ENCODE assay signal across 15 mouse cellular contexts in the genomic region with DNA sequence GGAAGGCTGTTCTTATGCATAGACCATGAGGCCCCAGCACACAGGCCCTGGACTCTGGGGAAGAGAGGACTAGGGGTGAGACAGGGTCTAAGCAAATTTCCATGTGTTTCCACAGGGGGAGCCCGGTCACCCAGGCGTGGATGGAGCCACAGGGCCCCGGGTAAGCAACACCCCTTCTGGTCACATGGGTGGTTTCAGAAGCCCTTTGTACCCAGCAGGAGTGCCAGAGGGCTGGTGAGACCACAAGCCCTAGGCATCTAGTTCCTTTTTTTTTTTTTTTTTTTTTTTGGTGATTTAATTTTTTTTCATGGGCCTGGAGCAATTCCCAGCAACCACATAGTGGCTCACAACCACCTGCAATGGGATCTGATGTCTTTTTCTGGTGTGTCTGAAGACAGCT. TPM values are rescaled to one million over a fixed set of nuclear protein-coding genes. Genes with fewer than 3 reads are reported as not detected.
DNase-seq lines count a peak whose midpoint lies in the region; ATAC-seq and TF ChIP-seq lines count a peak whose summit lies in the region.
"Had no signal": no experiment of that assay in that cellular context is flagged by ENCODE, and none has a peak within 500 bp of the region (broad histone marks: within the 10 kb centered on the region; RNA-seq: fewer than 3 reads in every experiment).

No protein-coding gene starts in this region.

- TF ChIP-seq CTCF in forebrain, postnatal 0 days (IDR thresholded peaks at IDR 0.05; ENCODE audit: low read depth): no peak

- H3K27me3 ChIP-seq in forebrain, postnatal 0 days (ENCODE audit: insufficient read depth, low read length): no peaks in the 10 kb centered on the region
- no peaks in the 10 kb centered on the region for H3K27me3 ChIP-seq in forebrain, embryonic 10.5 days (ENCODE audit: poor library complexity, severe bottlenecking)
- H3K27me3 ChIP-seq in liver, embryonic 16.5 days (ENCODE audit: control insufficient read depth, insufficient read depth, low read depth, low read length): no peaks in the 10 kb centered on the region
- no peaks in the 10 kb centered on the region for H3K27me3 ChIP-seq in heart, embryonic 11.5 days (ENCODE audit: control insufficient read depth, insufficient read depth, low read length)
- H3K27me3 ChIP-seq: embryonic facial prominence, embryonic 13.5 days; midbrain, embryonic 13.5 days had no signal

- no peaks in the 10 kb centered on the region for H3K4me1 ChIP-seq in forebrain, postnatal 0 days (ENCODE audit: insufficient read depth)
- H3K4me1 ChIP-seq in forebrain, embryonic 10.5 days: peaks cover 9% of the 10 kb centered on the region
- no peaks in the 10 kb centered on the region for H3K4me1 ChIP-seq in liver, embryonic 16.5 days (ENCODE audit: control insufficient read depth, low read depth, low read length)
- no peaks in the 10 kb centered on the region for H3K4me1 ChIP-seq in heart, embryonic 11.5 days (ENCODE audit: control insufficient read depth, insufficient read depth, low read length)
- H3K4me1 ChIP-seq: midbrain, embryonic 13.5 days had no signal

- H3K4me2 ChIP-seq in forebrain, postnatal 0 days (ENCODE audit: low read depth): no peak overlapping the region
- H3K4me2 ChIP-seq in liver, embryonic 16.5 days (ENCODE audit: low read depth, low read length): no peak overlapping the region
- H3K4me2 ChIP-seq in heart, embryonic 11.5 days: no peak overlapping the region
- H3K4me2 ChIP-seq: embryonic facial prominence, embryonic 13.5 days; midbrain, embryonic 13.5 days had no signal

- 0 out of 2 replicates have a peak, but pooled peaks have one; percentile 16 for ATAC-seq in forebrain, postnatal 0 days
- ATAC-seq in liver, embryonic 16.5 days (ENCODE audit: low read depth): 0 out of 2 replicates have a peak, but pooled peaks have one; percentile 21
- ATAC-seq in heart, embryonic 11.5 days (replicated peaks; ENCODE audit: insufficient number of reproducible peaks, low FRiP score, low TSS enrichment): no peak
- ATAC-seq: forebrain, embryonic 16.5 days; inflammation-experienced regulatory T-cells, adult 6 months; midbrain, embryonic 13.5 days had no signal

- H3K36me3 ChIP-seq in forebrain, postnatal 0 days (ENCODE audit: insufficient read depth): no peaks in the 10 kb centered on the region
- H3K36me3 ChIP-seq in forebrain, embryonic 10.5 days (replicated peaks): 0 out of 2 replicates have a peak, but pooled peaks cover 3% of the 10 kb centered on the region
- H3K36me3 ChIP-seq in liver, embryonic 16.5 days (ENCODE audit: control insufficient read depth, insufficient read depth): no peaks in the 10 kb centered on the region
- H3K36me3 ChIP-seq in heart, embryonic 11.5 days (ENCODE audit: control insufficient read depth, insufficient read depth, low read length): no peaks in the 10 kb centered on the region
- H3K36me3 ChIP-seq: midbrain, embryonic 13.5 days had no signal

- H3K9ac ChIP-seq in forebrain, postnatal 0 days: no peak overlapping the region
- no peak overlapping the region for H3K9ac ChIP-seq in liver, embryonic 16.5 days (ENCODE audit: low read depth, low read length)
- H3K9ac ChIP-seq in heart, embryonic 11.5 days (ENCODE audit: low read depth, low read length): no peak overlapping the region
- H3K9ac ChIP-seq: embryonic facial prominence, embryonic 13.5 days; midbrain, embryonic 13.5 days had no signal

- no peaks in the 10 kb centered on the region for H3K9me3 ChIP-seq in forebrain, postnatal 0 days (ENCODE audit: low read length)
- peaks cover 4% of the 10 kb centered on the region; the same call in 1 of the 2 replicates for H3K9me3 ChIP-seq in forebrain, embryonic 10.5 days
- no peaks in the 10 kb centered on the region for H3K9me3 ChIP-seq in liver, embryonic 16.5 days (replicated peaks; ENCODE audit: control insufficient read depth, low read length)
- no peaks in the 10 kb centered on the region for H3K9me3 ChIP-seq in heart, embryonic 11.5 days (replicated peaks; ENCODE audit: control insufficient read depth, low read length)
- H3K9me3 ChIP-seq: embryonic facial prominence, embryonic 13.5 days; midbrain, embryonic 13.5 days had no signal

- no peak overlapping the region for H3K4me3 ChIP-seq in forebrain, postnatal 0 days (ENCODE audit: low read depth, low read length)
- no peak overlapping the region for H3K4me3 ChIP-seq in forebrain, embryonic 10.5 days
- H3K4me3 ChIP-seq in liver, embryonic 16.5 days (ENCODE audit: low read depth, low read length): no peak overlapping the region
- H3K4me3 ChIP-seq in heart, embryonic 11.5 days (ENCODE audit: low read depth, low read length): no peak overlapping the region
- H3K4me3 ChIP-seq: embryonic facial prominence, embryonic 13.5 days; midbrain, embryonic 13.5 days had no signal

- no peak overlapping the region for H3K27ac ChIP-seq in forebrain, postnatal 0 days (ENCODE audit: low read depth, low read length)
- no peak overlapping the region; the same call in 1 of the 2 replicates for H3K27ac ChIP-seq in forebrain, embryonic 10.5 days
- no peak overlapping the region for H3K27ac ChIP-seq in liver, embryonic 16.5 days (ENCODE audit: low read length)
- H3K27ac ChIP-seq in heart, embryonic 11.5 days (ENCODE audit: low read depth, low read length): no peak overlapping the region
- H3K27ac ChIP-seq: embryonic facial prominence, embryonic 13.5 days; midbrain, embryonic 13.5 days had no signal

- 27% methylated on average over 3 of the region's 3 CpGs for WGBS in forebrain, postnatal 0 days
- WGBS in forebrain, embryonic 10.5 days: 40% methylated on average over 3 of the region's 3 CpGs
- 19% methylated on average over 3 of the region's 3 CpGs for WGBS in liver, embryonic 16.5 days (ENCODE audit: insufficient replicate concordance)
- WGBS in heart, embryonic 11.5 days (ENCODE audit: insufficient replicate concordance): 46% methylated on average over 3 of the region's 3 CpGs

- DNase-seq in forebrain, postnatal 0 days: no peak
- DNase-seq in forebrain, embryonic 10.5 days (ENCODE audit: extremely low spot score, low spot score): no peak
- DNase-seq in MEL-GATA-1-ER (ENCODE audit: extremely low read depth, low read depth): peak; percentile 42
- DNase-seq in kidney, adult 18-20 months: peak; percentile 27
- no peak for DNase-seq in spleen, adult 12 weeks (ENCODE audit: low spot score)
- DNase-seq in yolk sac, embryonic 10.5 days (ENCODE audit: low spot score): no peak
- DNase-seq: cerebellum, adult 8-10 months; lung, adult 2 months; right cerebral cortex, postnatal 25 days had no signal

RNA-seq across cellular contexts. Expression of a gene that starts 19.5 kb away (rescaled TPM):
- total RNA-seq in forebrain, postnatal 0 days (2014; rRNA removed): 5.6 and 7.9 TPM in 2 replicates
- 6.7 and 8.4 TPM in 2 replicates for polyA plus RNA-seq in forebrain, postnatal 0 days (2015; fragmentation: Nextera tagmentation; extraction: Ambion mirVana)
- 15.9 and 16.3 TPM in 2 replicates for polyA plus RNA-seq in forebrain, embryonic 10.5 days (2016; fragmentation: Nextera tagmentation; extraction: Ambion mirVana)
- polyA plus RNA-seq in liver, embryonic 16.5 days (2015; fragmentation: Nextera tagmentation; extraction: Ambion mirVana): 11.3 and 12.6 TPM in 2 replicates
- 14.4 and 14.9 TPM in 2 replicates for polyA plus RNA-seq in heart, embryonic 11.5 days (2014; fragmentation: Nextera tagmentation; extraction: Ambion mirVana)

RNA-seq across cellular contexts. Expression of a gene that starts 41.6 kb away (rescaled TPM):
- 324 and 364 TPM in 2 replicates for total RNA-seq in forebrain, postnatal 0 days (2014; rRNA removed)
- polyA plus RNA-seq in forebrain, postnatal 0 days (2015; fragmentation: Nextera tagmentation; extraction: Ambion mirVana): 350 and 374 TPM in 2 replicates
- 597 and 634 TPM in 2 replicates for polyA plus RNA-seq in forebrain, embryonic 10.5 days (2016; fragmentation: Nextera tagmentation; extraction: Ambion mirVana)
- 130 and 132 TPM in 2 replicates for polyA plus RNA-seq in liver, embryonic 16.5 days (2015; fragmentation: Nextera tagmentation; extraction: Ambion mirVana)
- 362 and 384 TPM in 2 replicates for polyA plus RNA-seq in heart, embryonic 11.5 days (2014; fragmentation: Nextera tagmentation; extraction: Ambion mirVana)

RNA-seq across cellular contexts. Expression of a gene that starts 54.5 kb away (rescaled TPM):
- 66.5 and 81.2 TPM in 2 replicates for total RNA-seq in forebrain, postnatal 0 days (2014; rRNA removed)
- polyA plus RNA-seq in forebrain, postnatal 0 days (2015; fragmentation: Nextera tagmentation; extraction: Ambion mirVana): 118 and 155 TPM in 2 replicates
- 273 and 279 TPM in 2 replicates for polyA plus RNA-seq in forebrain, embryonic 10.5 days (2016; fragmentation: Nextera tagmentation; extraction: Ambion mirVana)
- polyA plus RNA-seq in liver, embryonic 16.5 days (2015; fragmentation: Nextera tagmentation; extraction: Ambion mirVana): 69.5 and 79.3 TPM in 2 replicates
- polyA plus RNA-seq in heart, embryonic 11.5 days (2014; fragmentation: Nextera tagmentation; extraction: Ambion mirVana): 114 and 131 TPM in 2 replicates

Comparison
In these comparisons a context has a peak if more than half of its experiments do, and no peak if none do; other contexts are left out.
1. DNase-seq: peak in MEL-GATA-1-ER (single experiment) and kidney, adult 18-20 months (single experiment); none in forebrain, postnatal 0 days (single experiment), forebrain, embryonic 10.5 days (single experiment), spleen, adult 12 weeks (single experiment) and yolk sac, embryonic 10.5 days (single experiment).